Mouse (Mus musculus) hindbrain, embryonic 13.5 days (tissue): ENCODE data around the gene Serpinb13. TPM values are rescaled to one million over a fixed set of nuclear protein-coding genes. Genes with fewer than 3 reads are reported as not detected.
"Not testable (repeated sequence)": the region's sequence is repeated elsewhere in the genome, so short reads cannot be mapped to it uniquely, and the experiment has no call there.

Experiments used
- ATAC-seq: fragments of 200-750 bp; cut with Nextera tagmentation; 2 replicates; pipeline ENCODE4 v1.8.0; 2017; ENCODE audit warnings: moderate TSS enrichment; ENCODE audit not compliant: low FRiP score
- H3K27ac ChIP-seq: fragments of 300-500 bp; sonication (generic); 2 replicates; pipeline ENCODE4 v1.5.1; 2015; ENCODE audit warnings: inconsistent platforms, mild to moderate bottlenecking, moderate library complexity
- H3K27me3 ChIP-seq: fragments of 300-500 bp; sonication (generic); 2 replicates; pipeline ENCODE4 v1.6.1; 2015; ENCODE audit warnings: mild to moderate bottlenecking, inconsistent platforms
- H3K36me3 ChIP-seq: fragments of 300-500 bp; sonication (generic); 2 replicates; pipeline ENCODE4 v1.6.1; 2015; ENCODE audit warnings: mild to moderate bottlenecking, inconsistent platforms
- H3K4me1 ChIP-seq: fragments of 300-500 bp; sonication (generic); replicated peaks from 2 replicates; pipeline ENCODE4 v1.6.1; 2015; ENCODE audit warnings: inconsistent platforms
- H3K4me2 ChIP-seq: fragments of 300-500 bp; sonication (generic); 2 replicates; pipeline ENCODE4 v1.6.1; 2015; ENCODE audit warnings: inconsistent platforms, mild to moderate bottlenecking, moderate library complexity
- H3K4me3 ChIP-seq: fragments of 300-500 bp; sonication (generic); 2 replicates; pipeline ENCODE4 v1.5.1; 2015; ENCODE audit warnings: mild to moderate bottlenecking, inconsistent platforms
- H3K9ac ChIP-seq: fragments of 300-500 bp; sonication (generic); 2 replicates; pipeline ENCODE4 v1.6.1; 2015; ENCODE audit warnings: mild to moderate bottlenecking, inconsistent platforms
- H3K9me3 ChIP-seq: fragments of 300-500 bp; sonication (generic); 2 replicates; pipeline ENCODE4 v1.6.1; 2016; ENCODE audit warnings: inconsistent platforms
- WGBS: fragments of 180-500 bp; shearing (Covaris S2); methylation state at CpG from one replicate; pipeline ENCODE4 v1.1.7; 2015; 5-methylcytosine and 5-hydroxymethylcytosine counted together
- polyA plus RNA-seq: library from polyadenylated mRNA; unstranded; fragments of >200 nt; fragmentation: Nextera tagmentation; extraction: Ambion mirVana; gene quantifications from 2 replicates; pipeline ENCODE4 v1.2.1, GENCODE M21; 2015

The Serpinb13 gene
- polyA plus RNA-seq, 1 experiment from 2014 or later, result not detected

DNA sequence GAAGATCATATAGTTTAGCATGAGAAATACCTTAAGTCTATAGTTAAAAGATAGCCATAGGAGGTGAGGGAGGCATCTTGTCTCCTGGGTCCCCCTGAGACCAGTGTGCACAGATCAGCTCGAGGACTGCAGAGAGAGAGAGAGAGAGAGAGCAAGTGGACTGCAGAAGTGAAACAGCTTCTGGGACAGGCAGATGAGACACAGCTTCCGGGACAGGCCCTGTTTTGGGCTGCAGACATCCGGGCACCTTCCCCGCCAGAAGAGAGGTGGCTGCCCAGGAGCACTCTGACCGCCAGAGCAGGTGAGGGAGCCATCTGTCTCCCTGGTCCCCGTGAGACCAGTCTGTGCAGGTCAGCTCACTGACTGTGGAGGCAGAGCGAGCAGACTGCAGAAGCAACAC, 34.4 kb downstream of the Serpinb13 start:
- no peaks in the 10 kb centered on the region for H3K27me3 ChIP-seq
- H3K9me3 ChIP-seq, result no peaks in the 10 kb centered on the region
- no peak overlapping the region for H3K4me2 ChIP-seq
- no peak overlapping the region for H3K9ac ChIP-seq
- no peak for ATAC-seq
- WGBS, result 89% methylated on average over 7 of the region's 7 CpGs
- H3K4me3 ChIP-seq, result no peak overlapping the region
- H3K27ac ChIP-seq, result no peak overlapping the region
- H3K36me3 ChIP-seq, result no peaks in the 10 kb centered on the region
- no peaks in the 10 kb centered on the region for H3K4me1 ChIP-seq

GRCm38 (mm10) chr1:107025886-107026285, 45.1 kb downstream of the Serpinb13 start:
- Histone ChIP-seq H3K4me1 (no peaks in the 10 kb centered on the region), H3K4me2 (no peak overlapping the region), H3K4me3 (no peak overlapping the region), H3K27me3 (no peaks in the 10 kb centered on the region), H3K9me3 (no peaks in the 10 kb centered on the region), H3K36me3 (no peaks in the 10 kb centered on the region), H3K9ac (no peak overlapping the region), H3K27ac (no peak overlapping the region)
- ATAC-seq, result no peak
- WGBS, result 65% methylated on average over 1 of the region's 1 CpGs

DNA sequence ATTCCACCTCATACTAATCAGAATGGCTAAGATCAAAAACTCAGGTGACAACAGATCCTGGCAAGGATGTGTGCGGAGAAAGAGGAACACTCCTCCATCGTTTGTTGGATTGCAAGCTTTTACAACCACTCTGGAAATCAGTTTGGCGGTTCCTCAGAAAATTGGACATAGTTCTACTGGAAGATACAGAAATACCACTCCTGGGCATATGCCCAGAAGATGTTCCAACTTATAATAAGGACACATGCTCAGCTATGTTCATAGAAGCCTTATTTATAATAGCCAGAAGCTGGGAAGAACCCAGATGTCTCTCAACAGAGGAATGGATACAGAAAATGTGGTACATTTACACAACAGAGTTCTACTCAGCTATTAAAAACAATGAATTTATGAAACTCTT, 53.5 kb downstream of the Serpinb13 start:
- not testable (repeated sequence) for H3K4me3 ChIP-seq, H3K9me3 ChIP-seq, ATAC-seq, H3K4me2 ChIP-seq, H3K4me1 ChIP-seq, H3K27ac ChIP-seq, H3K36me3 ChIP-seq, H3K9ac ChIP-seq, H3K27me3 ChIP-seq
- 90% methylated on average over 3 of the region's 3 CpGs for WGBS

Other genes starting within 250 kb of the Serpinb13 start
- gene Kdsr, start 221.3 kb upstream of the Serpinb13 start, polyA plus RNA-seq, result 14.5 and 14.9 TPM in 2 replicates
- 39.2 and 40.6 TPM in 2 replicates for gene Vps4b, start 184.3 kb upstream of the Serpinb13 start, polyA plus RNA-seq
- not detected in 2 replicates for gene Serpinb5, start 119.8 kb upstream of the Serpinb13 start, polyA plus RNA-seq
- gene Serpinb12, start 46.5 kb upstream of the Serpinb13 start, polyA plus RNA-seq, result 0.12 TPM in 1 of 2 replicates, not detected in the other
- gene Serpinb3a, start 71.3 kb downstream of the Serpinb13 start, polyA plus RNA-seq, result not detected in 2 replicates
- not detected in 2 replicates for gene Serpinb3d, start 102.5 kb downstream of the Serpinb13 start, polyA plus RNA-seq